Mouse (Mus musculus): ENCODE results near the gene Tmem209. TPM values are rescaled to one million over a fixed set of nuclear protein-coding genes. Genes with fewer than 3 reads are reported as not detected.
A peak's percentile ranks its signal among the peaks of the same experiment; 100 is the strongest.

The Tmem209 gene
- total and polyA plus RNA-seq, 2 experiments from 2014 or later: 13.1 to 36.9 TPM

DNA sequence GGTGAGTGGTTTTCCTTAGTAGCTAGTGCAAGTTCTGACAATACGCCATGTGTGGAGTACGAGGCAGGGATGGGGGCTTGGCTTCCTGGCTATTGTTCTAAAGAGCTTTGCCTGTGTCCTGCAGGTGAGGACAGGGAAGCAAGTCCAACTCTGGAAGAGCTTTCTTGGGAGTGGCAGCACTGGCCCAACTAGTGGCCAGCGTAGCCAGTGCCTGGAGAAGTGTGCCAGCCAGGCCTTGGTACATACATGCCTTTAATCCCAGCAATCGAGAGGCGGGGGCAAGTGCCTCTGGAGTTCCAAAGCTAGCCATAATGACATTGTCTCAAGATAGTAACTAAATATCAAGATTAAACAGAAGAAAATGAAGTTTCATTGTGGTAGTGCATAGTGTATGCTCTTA lies 708 bp upstream of the Tmem209 start:
- peak overlapping the region; percentile 93 for H3K27ac ChIP-seq (ENCODE audit: low read depth)
- peaks cover 15% of the 10 kb centered on the region for H3K36me3 ChIP-seq (replicated peaks; ENCODE audit: control insufficient read depth, insufficient read depth, low read length)
- H3K4me1 ChIP-seq (ENCODE audit: control insufficient read depth, insufficient read depth): peaks cover 9% of the 10 kb centered on the region
- ATAC-seq (ENCODE audit: insufficient read depth, low read depth): no peak
- no peak overlapping the region for H3K4me2 ChIP-seq (ENCODE audit: low read depth, low read length)
- H3K27me3 ChIP-seq (ENCODE audit: control insufficient read depth, insufficient read depth, low read length): no peaks in the 10 kb centered on the region
- H3K9ac ChIP-seq (replicated peaks; ENCODE audit: low read depth, low read length): no peak overlapping the region
- DNase-seq (ENCODE audit: low spot score): no peak
- H3K4me3 ChIP-seq (ENCODE audit: low read depth, low read length): no peak overlapping the region
- no peak for TF ChIP-seq CTCF (IDR thresholded peaks at IDR 0.05; ENCODE audit: low read depth)
- no peak for TF ChIP-seq EP300 (IDR thresholded peaks at IDR 0.05; ENCODE audit: low read depth)
- 70% methylated on average over 5 of the region's 5 CpGs for WGBS
- H3K9me3 ChIP-seq (replicated peaks; ENCODE audit: control insufficient read depth, low read length): no peaks in the 10 kb centered on the region

GRCm38 (mm10) chr6:30508824-30509223 lies 759 bp downstream of the Tmem209 start:
- H3K27me3 ChIP-seq (ENCODE audit: control insufficient read depth, insufficient read depth, low read length): no peaks in the 10 kb centered on the region
- 12% methylated on average over 2 of the region's 2 CpGs for WGBS
- peak overlapping the region; percentile 63 for H3K4me2 ChIP-seq (ENCODE audit: low read depth, low read length)
- DNase-seq (ENCODE audit: low spot score) (no peak), ATAC-seq (ENCODE audit: insufficient read depth, low read depth) (no peak)
- H3K9me3 ChIP-seq (replicated peaks; ENCODE audit: control insufficient read depth, low read length): no peaks in the 10 kb centered on the region
- H3K4me3 ChIP-seq (ENCODE audit: low read depth, low read length): peak overlapping the region; percentile 57
- TF ChIP-seq CTCF (IDR thresholded peaks at IDR 0.05; ENCODE audit: low read depth) (no peak), EP300 (IDR thresholded peaks at IDR 0.05; ENCODE audit: low read depth) (no peak)
- H3K27ac ChIP-seq (ENCODE audit: low read depth): peak overlapping the region; percentile 93
- H3K36me3 ChIP-seq (replicated peaks; ENCODE audit: control insufficient read depth, insufficient read depth, low read length): peaks cover 27% of the 10 kb centered on the region
- peak overlapping the region; percentile 60 for H3K9ac ChIP-seq (replicated peaks; ENCODE audit: low read depth, low read length)
- peaks cover 6% of the 10 kb centered on the region for H3K4me1 ChIP-seq (ENCODE audit: control insufficient read depth, insufficient read depth)

- Histone ChIP-seq H3K9ac (replicated peaks; ENCODE audit: low read depth, low read length) (no peak overlapping the region), H3K4me1 (ENCODE audit: control insufficient read depth, insufficient read depth) (no peaks in the 10 kb centered on the region), H3K36me3 (replicated peaks; ENCODE audit: control insufficient read depth, insufficient read depth, low read length) (peaks cover 66% of the 10 kb centered on the region), H3K4me2 (ENCODE audit: low read depth, low read length) (no peak overlapping the region), H3K9me3 (replicated peaks; ENCODE audit: control insufficient read depth, low read length) (no peaks in the 10 kb centered on the region), H3K4me3 (ENCODE audit: low read depth, low read length) (no peak overlapping the region), H3K27ac (ENCODE audit: low read depth) (no peak overlapping the region), H3K27me3 (ENCODE audit: control insufficient read depth, insufficient read depth, low read length) (no peaks in the 10 kb centered on the region)
- ATAC-seq (ENCODE audit: insufficient read depth, low read depth) (no peak), DNase-seq (ENCODE audit: low spot score) (no peak)
- TF ChIP-seq EP300 (IDR thresholded peaks at IDR 0.05; ENCODE audit: low read depth) (no peak), CTCF (IDR thresholded peaks at IDR 0.05; ENCODE audit: low read depth) (no peak)
- WGBS: 70% methylated on average over 3 of the region's 3 CpGs
These were observed 10.5 kb downstream of the Tmem209 start for GRCm38 (mm10) chr6:30499049-30499448.

DNA sequence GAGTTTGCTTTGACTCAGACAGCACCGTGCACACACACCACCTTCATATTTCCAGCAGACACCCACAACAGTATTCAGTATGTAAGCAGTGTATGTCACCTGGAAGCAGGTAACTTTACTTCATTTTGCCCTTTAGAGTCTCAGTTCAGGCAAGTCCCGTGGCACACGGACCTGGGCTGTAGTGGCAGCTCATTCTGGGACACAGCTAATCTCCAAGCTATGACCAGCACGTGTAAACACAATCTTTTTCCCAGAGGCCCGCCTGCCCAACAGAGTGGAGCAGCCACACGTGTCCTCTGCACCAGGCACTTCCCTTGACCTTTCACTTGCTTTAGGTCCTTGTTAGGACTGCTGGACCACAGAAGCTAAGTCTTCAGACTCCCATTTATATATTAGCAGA lies 23.1 kb downstream of the Tmem209 start:
- no peak for ATAC-seq (ENCODE audit: insufficient read depth, low read depth)
- no peak overlapping the region for H3K9ac ChIP-seq (replicated peaks; ENCODE audit: low read depth, low read length)
- H3K4me2 ChIP-seq (ENCODE audit: low read depth, low read length): no peak overlapping the region
- WGBS: 72% methylated on average over 6 of the region's 6 CpGs
- H3K27ac ChIP-seq (ENCODE audit: low read depth): no peak overlapping the region
- H3K4me1 ChIP-seq (ENCODE audit: control insufficient read depth, insufficient read depth): no peaks in the 10 kb centered on the region
- peaks cover 87% of the 10 kb centered on the region for H3K36me3 ChIP-seq (replicated peaks; ENCODE audit: control insufficient read depth, insufficient read depth, low read length)
- DNase-seq (ENCODE audit: low spot score): no peak
- TF ChIP-seq EP300 (IDR thresholded peaks at IDR 0.05; ENCODE audit: low read depth): no peak
- TF ChIP-seq CTCF (IDR thresholded peaks at IDR 0.05; ENCODE audit: low read depth): no peak
- H3K4me3 ChIP-seq (ENCODE audit: low read depth, low read length): no peak overlapping the region
- H3K27me3 ChIP-seq (ENCODE audit: control insufficient read depth, insufficient read depth, low read length): no peaks in the 10 kb centered on the region
- no peaks in the 10 kb centered on the region for H3K9me3 ChIP-seq (replicated peaks; ENCODE audit: control insufficient read depth, low read length)

DNA sequence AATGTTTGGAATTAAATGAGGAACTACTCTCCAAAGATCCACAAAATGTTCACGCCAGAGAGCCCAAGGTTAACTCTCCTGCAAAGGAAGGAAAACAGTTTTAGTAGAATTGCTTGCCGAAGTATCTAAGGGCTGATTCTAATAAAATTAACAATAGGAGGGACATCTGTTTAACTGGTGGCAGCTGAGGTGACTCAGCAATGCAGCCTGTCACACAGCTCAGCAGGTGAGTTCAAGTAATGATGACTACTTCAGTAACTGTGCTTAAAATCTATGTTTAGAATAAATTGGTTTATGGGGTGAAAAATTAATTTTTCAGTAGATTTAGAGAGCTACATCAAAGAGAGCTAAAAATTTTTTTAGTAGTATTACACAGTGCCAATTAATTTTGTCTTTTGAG lies 26.7 kb downstream of the Tmem209 start:
- Histone ChIP-seq H3K4me2 (ENCODE audit: low read depth, low read length) (no peak overlapping the region), H3K27ac (ENCODE audit: low read depth) (no peak overlapping the region), H3K9me3 (replicated peaks; ENCODE audit: control insufficient read depth, low read length) (no peaks in the 10 kb centered on the region), H3K27me3 (ENCODE audit: control insufficient read depth, insufficient read depth, low read length) (no peaks in the 10 kb centered on the region), H3K36me3 (replicated peaks; ENCODE audit: control insufficient read depth, insufficient read depth, low read length) (peaks cover 83% of the 10 kb centered on the region), H3K4me3 (ENCODE audit: low read depth, low read length) (no peak overlapping the region), H3K9ac (replicated peaks; ENCODE audit: low read depth, low read length) (no peak overlapping the region), H3K4me1 (ENCODE audit: control insufficient read depth, insufficient read depth) (no peaks in the 10 kb centered on the region)
- WGBS: 94% methylated on average over 2 of the region's 2 CpGs
- DNase-seq (ENCODE audit: low spot score) (no peak), ATAC-seq (ENCODE audit: insufficient read depth, low read depth) (no peak)
- no peak for TF ChIP-seq CTCF (IDR thresholded peaks at IDR 0.05; ENCODE audit: low read depth)
- TF ChIP-seq EP300 (IDR thresholded peaks at IDR 0.05; ENCODE audit: low read depth): no peak

- ATAC-seq (ENCODE audit: insufficient read depth, low read depth) (no peak), DNase-seq (ENCODE audit: low spot score) (no peak)
- Histone ChIP-seq H3K4me2 (ENCODE audit: low read depth, low read length) (no peak overlapping the region), H3K4me1 (ENCODE audit: control insufficient read depth, insufficient read depth) (no peaks in the 10 kb centered on the region), H3K9ac (replicated peaks; ENCODE audit: low read depth, low read length) (no peak overlapping the region), H3K27me3 (ENCODE audit: control insufficient read depth, insufficient read depth, low read length) (no peaks in the 10 kb centered on the region), H3K9me3 (replicated peaks; ENCODE audit: control insufficient read depth, low read length) (no peaks in the 10 kb centered on the region), H3K36me3 (replicated peaks; ENCODE audit: control insufficient read depth, insufficient read depth, low read length) (peaks cover 56% of the 10 kb centered on the region), H3K27ac (ENCODE audit: low read depth) (no peak overlapping the region), H3K4me3 (ENCODE audit: low read depth, low read length) (no peak overlapping the region)
- TF ChIP-seq CTCF (IDR thresholded peaks at IDR 0.05; ENCODE audit: low read depth) (no peak), EP300 (IDR thresholded peaks at IDR 0.05; ENCODE audit: low read depth) (no peak)
- WGBS: 62% methylated on average over 3 of the region's 3 CpGs
These were observed 30.2 kb downstream of the Tmem209 start for GRCm38 (mm10) chr6:30479418-30479817.

All from heart, postnatal 0 days (tissue).